Comparison of ENCODE assay signal across 17 mouse cellular contexts in the genomic region with DNA sequence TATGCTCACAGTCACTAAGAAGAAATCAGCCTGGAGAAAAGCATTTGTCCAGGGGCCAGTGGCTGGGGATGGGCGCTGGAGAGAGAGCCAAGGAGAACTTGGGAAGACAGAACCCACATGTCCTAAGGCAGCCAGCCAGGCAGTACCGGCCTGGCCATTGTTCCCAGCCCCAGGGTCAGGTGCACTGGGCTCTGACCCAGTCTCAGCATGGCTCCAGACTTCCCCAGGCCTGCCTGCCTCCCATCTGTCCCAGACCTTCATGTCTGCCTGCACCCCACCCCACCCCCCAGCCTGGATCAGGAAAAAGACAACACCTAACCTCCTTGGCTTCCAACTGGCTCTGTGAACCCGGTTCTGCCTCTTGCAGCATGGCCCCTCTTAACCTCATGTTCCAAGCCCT. TPM values are rescaled to one million over a fixed set of nuclear protein-coding genes. Genes with fewer than 3 reads are reported as not detected.
DNase-seq lines count a peak whose midpoint lies in the region; ATAC-seq and TF ChIP-seq lines count a peak whose summit lies in the region.
"Had no signal": no experiment of that assay in that cellular context is flagged by ENCODE, and none has a peak within 500 bp of the region (broad histone marks: within the 10 kb centered on the region; RNA-seq: fewer than 3 reads in every experiment).

No protein-coding gene starts in this region.

- H3K4me2 ChIP-seq in midbrain, postnatal 0 days (ENCODE audit: low read depth, low read length, poor library complexity, severe bottlenecking) = no peak overlapping the region
- no peak overlapping the region for H3K4me2 ChIP-seq in heart, postnatal 0 days (ENCODE audit: low read depth, low read length)
- no peak overlapping the region for H3K4me2 ChIP-seq in midbrain, embryonic 14.5 days (ENCODE audit: low read length)
- H3K4me2 ChIP-seq: embryonic facial prominence, embryonic 12.5 days; forebrain, embryonic 13.5 days had no signal

- H3K4me3 ChIP-seq in midbrain, postnatal 0 days (ENCODE audit: low read depth, low read length) = no peak overlapping the region
- H3K4me3 ChIP-seq in midbrain, embryonic 10.5 days = no peak overlapping the region
- H3K4me3 ChIP-seq in heart, postnatal 0 days (ENCODE audit: low read depth, low read length) = no peak overlapping the region
- H3K4me3 ChIP-seq in midbrain, embryonic 14.5 days (replicated peaks; ENCODE audit: low read depth, low read length) = no peak overlapping the region
- H3K4me3 ChIP-seq: embryonic facial prominence, embryonic 12.5 days; forebrain, embryonic 13.5 days; megakaryocyte, embryonic 14.5 days had no signal

- no peak for TF ChIP-seq EP300 in heart, postnatal 0 days (IDR thresholded peaks at IDR 0.05; ENCODE audit: low read depth)

- DNase-seq in gastrocnemius, adult 18-20 months (ENCODE audit: low spot score) = peak; percentile 36
- DNase-seq in gastrocnemius, postnatal 4 days (ENCODE audit: low spot score in 2 of 2) = no peak
- DNase-seq in midbrain, postnatal 0 days (ENCODE audit: low spot score) = peak; percentile 18
- no peak for DNase-seq in midbrain, embryonic 10.5 days (ENCODE audit: low spot score)
- no peak for DNase-seq in heart, postnatal 0 days (ENCODE audit: low spot score)
- peak; percentile 46 for DNase-seq in lung, postnatal 36 days
- DNase-seq in adrenal gland, adult (ENCODE audit: inconsistent age in 2 of 2, low spot score in 1 of 2) = no peak
- DNase-seq in midbrain, embryonic 14.5 days = no peak
- DNase-seq: kidney, adult 9 months had no signal

- no peak for TF ChIP-seq CTCF in midbrain, postnatal 0 days (IDR thresholded peaks at IDR 0.05)
- TF ChIP-seq CTCF in heart, postnatal 0 days (IDR thresholded peaks at IDR 0.05; ENCODE audit: low read depth) = no peak

- no peaks in the 10 kb centered on the region for H3K4me1 ChIP-seq in midbrain, postnatal 0 days (ENCODE audit: insufficient read depth, low read length)
- H3K4me1 ChIP-seq in midbrain, embryonic 10.5 days = peaks cover 7% of the 10 kb centered on the region
- no peaks in the 10 kb centered on the region for H3K4me1 ChIP-seq in heart, postnatal 0 days (ENCODE audit: control insufficient read depth, insufficient read depth)
- no peaks in the 10 kb centered on the region for H3K4me1 ChIP-seq in midbrain, embryonic 14.5 days (ENCODE audit: control insufficient read depth, insufficient read depth, low read length)
- H3K4me1 ChIP-seq: embryonic facial prominence, embryonic 12.5 days; forebrain, embryonic 13.5 days; megakaryocyte, embryonic 14.5 days had no signal

- H3K27ac ChIP-seq in midbrain, postnatal 0 days (ENCODE audit: low read depth, low read length) = no peak overlapping the region
- H3K27ac ChIP-seq in midbrain, embryonic 10.5 days (replicated peaks) = no peak overlapping the region
- no peak overlapping the region for H3K27ac ChIP-seq in heart, postnatal 0 days (ENCODE audit: low read depth)
- no peak overlapping the region for H3K27ac ChIP-seq in midbrain, embryonic 14.5 days (replicated peaks; ENCODE audit: low read depth, low read length)
- H3K27ac ChIP-seq: embryonic facial prominence, embryonic 12.5 days; forebrain, embryonic 13.5 days had no signal

- ATAC-seq in midbrain, postnatal 0 days (ENCODE audit: low FRiP score) = no peak
- 0 out of 2 replicates have a peak, but pooled peaks have one; percentile 46 for ATAC-seq in heart, postnatal 0 days (ENCODE audit: insufficient read depth, low read depth)
- ATAC-seq in midbrain, embryonic 14.5 days (ENCODE audit: low FRiP score, low TSS enrichment) = no peak
- ATAC-seq: forebrain, embryonic 13.5 days had no signal

- H3K27me3 ChIP-seq in midbrain, postnatal 0 days (ENCODE audit: insufficient read depth, low read length) = no peaks in the 10 kb centered on the region
- H3K27me3 ChIP-seq in midbrain, embryonic 10.5 days (ENCODE audit: low read depth, poor library complexity, severe bottlenecking) = no peaks in the 10 kb centered on the region
- H3K27me3 ChIP-seq in heart, postnatal 0 days (ENCODE audit: control insufficient read depth, insufficient read depth, low read length) = no peaks in the 10 kb centered on the region
- H3K27me3 ChIP-seq in midbrain, embryonic 14.5 days (ENCODE audit: control insufficient read depth, insufficient read depth, low read length) = no peaks in the 10 kb centered on the region
- H3K27me3 ChIP-seq: forebrain, embryonic 13.5 days had no signal

- peaks cover 4% of the 10 kb centered on the region; the same call in 1 of the 2 replicates for H3K9me3 ChIP-seq in midbrain, postnatal 0 days (ENCODE audit: low read length)
- 0 out of 2 replicates have a peak, but pooled peaks cover 3% of the 10 kb centered on the region for H3K9me3 ChIP-seq in midbrain, embryonic 10.5 days (replicated peaks)
- 0 out of 2 replicates have a peak, but pooled peaks cover 6% of the 10 kb centered on the region for H3K9me3 ChIP-seq in heart, postnatal 0 days (replicated peaks; ENCODE audit: control insufficient read depth, low read length)
- no peaks in the 10 kb centered on the region for H3K9me3 ChIP-seq in midbrain, embryonic 14.5 days (ENCODE audit: control insufficient read depth, low read length)
- H3K9me3 ChIP-seq: embryonic facial prominence, embryonic 12.5 days; megakaryocyte, embryonic 14.5 days had no signal

- WGBS in midbrain, postnatal 0 days = 54% methylated on average over 3 of the region's 3 CpGs
- 73% methylated on average over 3 of the region's 3 CpGs for WGBS in midbrain, embryonic 10.5 days
- WGBS in heart, postnatal 0 days = 42% methylated on average over 3 of the region's 3 CpGs
- 59% methylated on average over 3 of the region's 3 CpGs for WGBS in midbrain, embryonic 14.5 days

- H3K36me3 ChIP-seq in midbrain, postnatal 0 days (ENCODE audit: insufficient read depth, low read length) = no peaks in the 10 kb centered on the region
- no peaks in the 10 kb centered on the region for H3K36me3 ChIP-seq in midbrain, embryonic 10.5 days
- H3K36me3 ChIP-seq in heart, postnatal 0 days (replicated peaks; ENCODE audit: control insufficient read depth, insufficient read depth, low read length) = no peaks in the 10 kb centered on the region
- no peaks in the 10 kb centered on the region for H3K36me3 ChIP-seq in midbrain, embryonic 14.5 days (ENCODE audit: control insufficient read depth, insufficient read depth, low read length)
- H3K36me3 ChIP-seq: embryonic facial prominence, embryonic 12.5 days had no signal

- H3K9ac ChIP-seq in midbrain, postnatal 0 days (replicated peaks; ENCODE audit: low read length, poor library complexity, severe bottlenecking) = no peak overlapping the region
- H3K9ac ChIP-seq in heart, postnatal 0 days (replicated peaks; ENCODE audit: low read depth, low read length) = no peak overlapping the region
- H3K9ac ChIP-seq in midbrain, embryonic 14.5 days (replicated peaks; ENCODE audit: low read length) = no peak overlapping the region
- H3K9ac ChIP-seq: embryonic facial prominence, embryonic 12.5 days; forebrain, embryonic 13.5 days had no signal

RNA-seq across cellular contexts. Expression of a gene that starts 23.5 kb away (rescaled TPM):
- not detected for total RNA-seq in gastrocnemius, adult 18-20 months (2021)
- total RNA-seq in gastrocnemius, postnatal 4 days (2021) = not detected
- total RNA-seq in midbrain, postnatal 0 days (2014; rRNA removed) = not detected in 2 replicates
- polyA plus RNA-seq in midbrain, postnatal 0 days (2015; fragmentation: Nextera tagmentation; extraction: Ambion mirVana) = 0.19 TPM in 1 of 2 replicates, not detected in the other
- not detected in 2 replicates for polyA plus RNA-seq in midbrain, embryonic 10.5 days (2016; fragmentation: Nextera tagmentation; extraction: Ambion mirVana)
- not detected in 2 replicates for total RNA-seq in heart, postnatal 0 days (2014; rRNA removed; ENCODE audit: low replicate concordance)
- polyA plus RNA-seq in heart, postnatal 0 days (2015; fragmentation: Nextera tagmentation; extraction: Ambion mirVana) = not detected in 2 replicates
- not detected in 2 replicates for polyA plus RNA-seq in midbrain, embryonic 14.5 days (2014; fragmentation: Nextera tagmentation; extraction: Ambion mirVana)
- total RNA-seq: ES-E14; liver, adult 2 months had no signal
- polyA plus RNA-seq: embryonic facial prominence, embryonic 12.5 days; forebrain, embryonic 13.5 days; heart, embryonic 16.5 days; liver, adult 2 months; neural tube, embryonic 11.5 days; stomach, embryonic 14.5 days had no signal

RNA-seq across cellular contexts. Expression of a gene that starts 32.2 kb away (rescaled TPM):
- not detected for total RNA-seq in gastrocnemius, adult 18-20 months (2021)
- not detected for total RNA-seq in gastrocnemius, postnatal 4 days (2021)
- total RNA-seq in midbrain, postnatal 0 days (2014; rRNA removed) = not detected in 2 replicates
- polyA plus RNA-seq in midbrain, postnatal 0 days (2015; fragmentation: Nextera tagmentation; extraction: Ambion mirVana) = not detected in 2 replicates
- polyA plus RNA-seq in midbrain, embryonic 10.5 days (2016; fragmentation: Nextera tagmentation; extraction: Ambion mirVana) = 3.2 and 3.8 TPM in 2 replicates
- not detected in 2 replicates for total RNA-seq in heart, postnatal 0 days (2014; rRNA removed; ENCODE audit: low replicate concordance)
- polyA plus RNA-seq in heart, postnatal 0 days (2015; fragmentation: Nextera tagmentation; extraction: Ambion mirVana) = 0.18 and 0.22 TPM in 2 replicates
- not detected in 2 replicates for polyA plus RNA-seq in midbrain, embryonic 14.5 days (2014; fragmentation: Nextera tagmentation; extraction: Ambion mirVana)
- total RNA-seq: ES-E14; liver, adult 2 months had no signal
- polyA plus RNA-seq: forebrain, embryonic 13.5 days; liver, adult 2 months had no signal

RNA-seq across cellular contexts. Expression of a gene that starts 49.1 kb away (rescaled TPM):
- total RNA-seq in gastrocnemius, adult 18-20 months (2021) = 1 to 10 TPM; 4.2 to 5.6 TPM
- 10 to 100 TPM in 1 of 2 experiments, 1 to 10 TPM in 1; 8.7 to 10.3 TPM for total RNA-seq in gastrocnemius, postnatal 4 days (2021)
- total RNA-seq in midbrain, postnatal 0 days (2014; rRNA removed) = 4.7 and 5.0 TPM in 2 replicates
- 7.2 and 7.5 TPM in 2 replicates for polyA plus RNA-seq in midbrain, postnatal 0 days (2015; fragmentation: Nextera tagmentation; extraction: Ambion mirVana)
- 9.6 and 12.8 TPM in 2 replicates for polyA plus RNA-seq in midbrain, embryonic 10.5 days (2016; fragmentation: Nextera tagmentation; extraction: Ambion mirVana)
- 4.6 and 9.4 TPM in 2 replicates for total RNA-seq in heart, postnatal 0 days (2014; rRNA removed; ENCODE audit: low replicate concordance)
- 6.4 and 8.3 TPM in 2 replicates for polyA plus RNA-seq in heart, postnatal 0 days (2015; fragmentation: Nextera tagmentation; extraction: Ambion mirVana)
- polyA plus RNA-seq in midbrain, embryonic 14.5 days (2014; fragmentation: Nextera tagmentation; extraction: Ambion mirVana) = 6.0 and 6.3 TPM in 2 replicates

Comparison
In these comparisons a context has a peak if more than half of its experiments do, and no peak if none do; other contexts are left out.
1. DNase-seq: peak in gastrocnemius, adult 18-20 months (single experiment), midbrain, postnatal 0 days (single experiment) and lung, postnatal 36 days (single experiment); none in gastrocnemius, postnatal 4 days (0 of 2), midbrain, embryonic 10.5 days (single experiment), heart, postnatal 0 days (single experiment), adrenal gland, adult (0 of 2) and midbrain, embryonic 14.5 days (single experiment).